Comparison of ENCODE assay signal across 11 mouse cellular contexts in the genomic region with DNA sequence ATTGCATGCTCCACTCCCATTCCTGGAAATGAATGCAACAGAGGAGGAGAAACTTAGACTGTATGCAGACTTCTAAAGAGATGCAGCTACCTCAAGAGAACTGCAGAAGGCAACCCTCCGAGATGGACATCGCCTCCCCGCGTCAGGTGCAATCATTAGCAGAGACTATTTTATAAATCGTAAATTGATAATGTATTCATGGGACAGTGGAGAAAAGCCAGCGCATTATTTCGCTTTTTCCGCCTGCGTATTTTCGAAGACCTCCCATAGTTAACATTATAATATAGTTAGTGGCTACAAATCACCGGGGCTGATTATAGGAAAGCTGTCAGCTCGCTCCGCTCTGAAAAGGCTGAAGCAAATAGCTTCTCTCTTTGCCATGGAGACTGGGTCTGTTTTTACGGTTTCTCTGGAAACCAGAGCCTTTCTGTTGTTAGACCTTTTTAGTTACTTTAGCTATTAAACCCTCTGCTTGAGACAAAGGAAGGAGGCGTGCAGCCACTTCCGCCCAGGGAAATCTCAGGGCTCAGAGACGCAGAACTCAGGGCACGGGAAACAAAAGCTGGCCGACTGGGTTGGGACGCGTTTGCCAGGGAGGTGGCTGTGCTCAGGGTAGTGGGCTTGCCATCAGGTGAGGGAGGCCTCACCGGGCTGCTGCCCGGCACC.
DNase-seq lines count a peak whose midpoint lies in the region; ATAC-seq and TF ChIP-seq lines count a peak whose summit lies in the region.
"Had no signal": no experiment of that assay in that cellular context is flagged by ENCODE, and none has a peak within 500 bp of the region (broad histone marks: within the 10 kb centered on the region; RNA-seq: fewer than 3 reads in every experiment).

No protein-coding gene starts in this region.

- H3K4me3 ChIP-seq in layer of hippocampus, adult 2 months = peak overlapping the region; percentile 35
- H3K4me3 ChIP-seq in forebrain, embryonic 16.5 days (replicated peaks; ENCODE audit: low read length) = no peak overlapping the region; the same call in 1 of the 2 replicates
- no peak overlapping the region for H3K4me3 ChIP-seq in limb, embryonic 10.5 days
- no peak overlapping the region for H3K4me3 ChIP-seq in neural tube, embryonic 14.5 days (ENCODE audit: low read depth, low read length)
- no peak overlapping the region for H3K4me3 ChIP-seq in liver, embryonic 11.5 days (ENCODE audit: low read depth, low read length)
- H3K4me3 ChIP-seq: stomach, embryonic 15.5 days had no signal

- no peaks in the 10 kb centered on the region for H3K36me3 ChIP-seq in forebrain, embryonic 16.5 days (ENCODE audit: control insufficient read depth, insufficient read depth)
- H3K36me3 ChIP-seq in limb, embryonic 10.5 days = no peaks in the 10 kb centered on the region
- no peaks in the 10 kb centered on the region for H3K36me3 ChIP-seq in neural tube, embryonic 14.5 days (ENCODE audit: control insufficient read depth, insufficient read depth, low read length)
- H3K36me3 ChIP-seq in liver, embryonic 11.5 days (ENCODE audit: control insufficient read depth, insufficient read depth, low read length) = no peaks in the 10 kb centered on the region
- H3K36me3 ChIP-seq: stomach, embryonic 15.5 days had no signal

- H3K9me3 ChIP-seq in forebrain, embryonic 16.5 days (ENCODE audit: control insufficient read depth, low read length) = no peaks in the 10 kb centered on the region
- no peaks in the 10 kb centered on the region for H3K9me3 ChIP-seq in limb, embryonic 10.5 days (replicated peaks)
- H3K9me3 ChIP-seq in neural tube, embryonic 14.5 days (ENCODE audit: control insufficient read depth, low read length) = no peaks in the 10 kb centered on the region
- no peaks in the 10 kb centered on the region for H3K9me3 ChIP-seq in liver, embryonic 11.5 days (ENCODE audit: control insufficient read depth, low read length)
- H3K9me3 ChIP-seq: stomach, embryonic 15.5 days had no signal

- H3K27ac ChIP-seq in layer of hippocampus, adult 2 months = peak overlapping the region; percentile 80
- H3K27ac ChIP-seq in forebrain, embryonic 16.5 days (ENCODE audit: low read length) = peak overlapping the region; percentile 77
- H3K27ac ChIP-seq in limb, embryonic 10.5 days = peak overlapping the region; percentile 73
- no peak overlapping the region for H3K27ac ChIP-seq in neural tube, embryonic 14.5 days (ENCODE audit: low read depth, low read length)
- H3K27ac ChIP-seq in liver, embryonic 11.5 days (ENCODE audit: low read depth, low read length) = no peak overlapping the region
- H3K27ac ChIP-seq: stomach, embryonic 15.5 days had no signal

- peaks cover 41% of the 10 kb centered on the region for H3K4me1 ChIP-seq in forebrain, embryonic 16.5 days (replicated peaks; ENCODE audit: control insufficient read depth, insufficient read depth, low read length)
- H3K4me1 ChIP-seq in limb, embryonic 10.5 days = peaks cover 27% of the 10 kb centered on the region
- peaks cover 17% of the 10 kb centered on the region; the same call in 1 of the 2 replicates for H3K4me1 ChIP-seq in neural tube, embryonic 14.5 days (ENCODE audit: control insufficient read depth, insufficient read depth, low read length)
- H3K4me1 ChIP-seq in liver, embryonic 11.5 days (replicated peaks; ENCODE audit: control insufficient read depth, insufficient read depth, low read length) = no peaks in the 10 kb centered on the region; the same call in 1 of the 2 replicates

- 4% methylated on average over 23 of the region's 23 CpGs for WGBS in forebrain, embryonic 16.5 days
- 79% methylated on average over 23 of the region's 23 CpGs for WGBS in limb, embryonic 10.5 days
- WGBS in neural tube, embryonic 14.5 days = 9% methylated on average over 23 of the region's 23 CpGs
- WGBS in liver, embryonic 11.5 days = 80% methylated on average over 23 of the region's 23 CpGs

- ATAC-seq in forebrain, embryonic 16.5 days = peak; percentile 67
- peak; percentile 56; the same call in 1 of the 2 replicates for ATAC-seq in neural tube, embryonic 14.5 days (ENCODE audit: low read depth)
- no peak for ATAC-seq in liver, embryonic 11.5 days (replicated peaks; ENCODE audit: low FRiP score)

- 0 out of 2 replicates have a peak, but pooled peaks have one; percentile 14 for TF ChIP-seq CTCF in layer of hippocampus, adult 2 months (conservative IDR thresholded peaks at IDR 0.05)

- peak overlapping the region; percentile 46 for H3K4me2 ChIP-seq in forebrain, embryonic 16.5 days (ENCODE audit: low read length)
- peak overlapping the region; percentile 14; the same call in 1 of the 2 replicates for H3K4me2 ChIP-seq in neural tube, embryonic 14.5 days (ENCODE audit: low read depth, low read length)
- H3K4me2 ChIP-seq in liver, embryonic 11.5 days = no peak overlapping the region
- H3K4me2 ChIP-seq: stomach, embryonic 15.5 days had no signal

- peak; percentile 35 to 43 for DNase-seq in layer of hippocampus, adult 2 months (ENCODE audit: low spot score in 2 of 2)
- DNase-seq in layer of hippocampus, adult 11-12 months (ENCODE audit: low spot score) = no peak
- DNase-seq in limb, embryonic 10.5 days (ENCODE audit: low spot score) = no peak
- no peak for DNase-seq in adrenal gland, adult 18-20 months (ENCODE audit: low spot score in 2 of 2)
- no peak for DNase-seq in liver, embryonic 11.5 days (ENCODE audit: low spot score)
- no peak for DNase-seq in lung, adult 18-20 months
- DNase-seq: adrenal gland, postnatal 36 days; lung, postnatal 36 days had no signal

- 0 out of 2 replicates have a peak, but pooled peaks cover 6% of the 10 kb centered on the region for H3K27me3 ChIP-seq in forebrain, embryonic 16.5 days (replicated peaks; ENCODE audit: control insufficient read depth, insufficient read depth, low read length)
- H3K27me3 ChIP-seq in limb, embryonic 10.5 days (ENCODE audit: low read depth, poor library complexity, severe bottlenecking) = peaks cover 34% of the 10 kb centered on the region
- peaks cover 13% of the 10 kb centered on the region; the same call in 1 of the 2 replicates for H3K27me3 ChIP-seq in neural tube, embryonic 14.5 days (ENCODE audit: control insufficient read depth, insufficient read depth, low read length)
- H3K27me3 ChIP-seq in liver, embryonic 11.5 days (replicated peaks; ENCODE audit: control insufficient read depth, insufficient read depth, low read length) = no peaks in the 10 kb centered on the region; the same call in 1 of the 2 replicates
- H3K27me3 ChIP-seq: stomach, embryonic 15.5 days had no signal

- H3K9ac ChIP-seq in forebrain, embryonic 16.5 days (replicated peaks; ENCODE audit: low read depth, low read length) = peak overlapping the region; percentile 35
- no peak overlapping the region; the same call in 1 of the 2 replicates for H3K9ac ChIP-seq in neural tube, embryonic 14.5 days (replicated peaks; ENCODE audit: low read depth, low read length)
- no peak overlapping the region for H3K9ac ChIP-seq in liver, embryonic 11.5 days (ENCODE audit: low read depth, low read length)
- H3K9ac ChIP-seq: stomach, embryonic 15.5 days had no signal

Comparison
In these comparisons a context has a peak if more than half of its experiments do, and no peak if none do; other contexts are left out.
1. DNase-seq: peak in layer of hippocampus, adult 2 months (2 of 2); none in layer of hippocampus, adult 11-12 months (single experiment), limb, embryonic 10.5 days (single experiment), adrenal gland, adult 18-20 months (0 of 2), liver, embryonic 11.5 days (single experiment) and lung, adult 18-20 months (0 of 2).
2. H3K27ac ChIP-seq: peak in layer of hippocampus, adult 2 months (single experiment), forebrain, embryonic 16.5 days (single experiment) and limb, embryonic 10.5 days (single experiment); none in neural tube, embryonic 14.5 days (single experiment) and liver, embryonic 11.5 days (single experiment).